Mouse (Mus musculus) spleen, adult 12 weeks (tissue): ENCODE measurements at regions not wholly inside any gene's neighbourhood (a gene's known extent, or its start where the extent isn't known, plus 50 kb on each side); places are given as distances from the start of the nearest gene placed in this dataset.
"Not testable (repeated sequence)": the region's sequence is repeated elsewhere in the genome, so short reads cannot be mapped to it uniquely, and the experiment has no call there.

ENCODE experiments used
- DNase-seq: peaks from one replicate; pipeline ENCODE4 v3.0.0; 2022; ENCODE audit warnings: low spot score

GRCm38 (mm10) chr17:63704991-63705390 is 157.9 kb upstream of the Fer start:
- no peak for DNase-seq

GRCm38 (mm10) chr17:63712937-63713336 is 149.9 kb upstream of the Fer start:
- DNase-seq = no peak

GRCm38 (mm10) chr17:63715687-63716086 is 147.2 kb upstream of the Fer start:
- DNase-seq = no peak

- no peak for DNase-seq
These were observed 146.7 kb upstream of the Fer start for GRCm38 (mm10) chr17:63716161-63716560.

- DNase-seq = no peak
These were observed 145.7 kb upstream of the Fer start for GRCm38 (mm10) chr17:63717051-63717578.

- no peak for DNase-seq
These were observed 143.7 kb upstream of the Fer start for GRCm38 (mm10) chr17:63718972-63719715.

GRCm38 (mm10) chr17:63719771-63720170 is 143.1 kb upstream of the Fer start:
- DNase-seq = no peak

- no peak for DNase-seq
These were observed 142.0 kb upstream of the Fer start for GRCm38 (mm10) chr17:63720883-63721282.

GRCm38 (mm10) chr17:63722434-63723004 is 140.3 kb upstream of the Fer start:
- DNase-seq = no peak

GRCm38 (mm10) chr17:63738206-63738605 is 124.7 kb upstream of the Fer start:
- DNase-seq = no peak

- no peak for DNase-seq
These were observed 123.2 kb upstream of the Fer start for GRCm38 (mm10) chr17:63739710-63740109.

- not testable (repeated sequence) for DNase-seq
These were observed 113.6 kb upstream of the Fer start for GRCm38 (mm10) chr17:63749257-63749656.

- DNase-seq = no peak
These were observed 108.5 kb upstream of the Fer start for GRCm38 (mm10) chr17:63754399-63754798.

- no peak for DNase-seq
These were observed 104.8 kb upstream of the Fer start for GRCm38 (mm10) chr17:63757896-63758695.

- no peak for DNase-seq
These were observed 104.0 kb upstream of the Fer start for GRCm38 (mm10) chr17:63758817-63759404.

- no peak for DNase-seq
These were observed 101.8 kb upstream of the Fer start for GRCm38 (mm10) chr17:63761058-63761457.

- no peak for DNase-seq
These were observed 91.8 kb upstream of the Fer start for GRCm38 (mm10) chr17:63771111-63771510.

- no peak for DNase-seq
These were observed 78.3 kb upstream of the Fer start for GRCm38 (mm10) chr17:63784381-63785116.

- DNase-seq = no peak
These were observed 76.4 kb upstream of the Fer start for GRCm38 (mm10) chr17:63786444-63786843.

GRCm38 (mm10) chr17:63794352-63794751 is 68.5 kb upstream of the Fer start:
- no peak for DNase-seq

GRCm38 (mm10) chr17:63798381-63798780 is 64.5 kb upstream of the Fer start:
- no peak for DNase-seq
